Mouse (Mus musculus): ENCODE measurements around the gene Bcl9l.

Bcl9l gene

DNA sequence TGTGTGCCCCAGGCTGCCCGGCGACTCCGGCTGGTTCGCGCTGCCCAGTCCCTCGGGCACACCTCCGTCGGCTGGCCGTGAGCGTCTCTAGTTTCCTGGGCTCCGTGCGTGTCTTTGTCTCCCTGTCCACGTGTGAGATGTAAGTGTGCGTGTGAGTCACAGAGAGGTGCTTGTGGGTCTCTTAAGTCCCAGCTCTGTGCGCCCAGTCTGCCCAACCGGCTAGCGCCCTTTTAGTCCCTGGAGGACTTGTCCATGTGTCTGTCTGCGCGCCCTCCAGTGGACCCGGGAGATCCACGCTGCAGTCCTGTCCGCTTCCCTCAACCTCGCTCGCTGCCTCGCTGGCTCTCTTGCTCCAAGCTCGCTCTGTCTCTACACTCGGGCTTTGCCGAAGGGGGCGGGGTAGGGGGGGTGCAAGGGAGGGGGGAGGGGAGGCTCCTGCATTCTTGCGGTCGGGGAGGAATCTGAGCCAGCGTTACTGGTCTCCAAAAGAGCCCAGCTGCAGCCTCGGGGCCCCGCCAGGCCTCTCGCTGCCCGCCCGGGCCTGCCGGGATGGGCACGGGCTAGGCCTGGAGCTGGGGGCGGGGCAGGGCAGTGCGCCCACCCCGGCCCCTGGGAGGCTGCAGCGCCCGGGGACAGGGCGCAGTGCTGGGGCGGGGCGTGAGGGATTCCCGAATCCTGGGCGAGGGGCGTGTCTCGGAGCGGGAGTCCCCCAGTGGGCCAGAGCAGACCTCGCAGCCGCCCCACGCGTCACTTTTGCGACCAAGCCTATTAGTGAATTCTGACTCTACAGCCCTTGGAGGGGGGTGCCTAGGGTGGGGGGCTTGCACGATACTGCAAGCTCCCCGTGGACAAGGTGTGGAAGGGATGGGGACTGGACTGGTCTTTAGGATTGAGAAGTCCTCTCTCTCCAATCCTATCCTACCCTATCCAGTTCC is 16.1 kb downstream of the Bcl9l start:
- DNase-seq: peak; percentile 59

DNA sequence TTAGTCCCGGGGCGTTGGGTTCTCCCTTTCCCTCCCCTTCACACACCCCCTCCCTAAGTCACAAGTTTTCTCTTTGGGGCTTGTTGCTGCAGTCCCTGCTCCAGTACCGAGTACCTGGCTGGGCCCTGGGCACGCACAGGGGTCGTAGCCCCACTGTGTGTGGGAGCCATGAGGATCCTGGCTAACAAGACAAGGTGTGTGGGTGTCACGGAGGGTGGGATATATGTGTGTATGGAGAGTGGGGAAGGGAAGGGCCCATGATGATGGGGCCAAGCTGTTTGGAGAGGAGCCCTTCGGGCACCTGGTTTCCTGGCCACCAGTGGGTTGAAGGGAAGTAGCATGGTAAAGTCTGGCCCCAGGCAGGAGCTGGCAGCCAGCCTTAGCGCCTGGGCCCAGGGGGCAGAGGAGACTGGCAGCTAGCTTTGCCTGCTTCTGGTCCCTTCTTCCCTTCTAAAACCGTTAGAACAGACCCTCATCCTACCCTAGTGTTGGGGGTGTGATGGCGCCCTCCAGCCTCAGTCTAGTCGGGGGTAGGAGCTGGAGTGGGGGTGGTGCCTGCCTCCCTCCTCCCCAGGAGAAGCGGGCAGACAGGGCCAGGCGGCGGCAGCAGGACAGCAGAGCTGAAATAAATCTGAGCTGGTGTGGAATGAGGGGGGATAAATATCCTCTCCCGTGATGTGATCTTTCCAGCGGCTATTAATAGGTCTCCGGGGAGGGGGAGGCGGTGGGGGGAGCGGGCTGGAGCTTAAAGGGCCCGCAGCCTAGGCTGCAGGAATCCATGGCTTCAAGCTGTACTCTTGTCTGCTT is 16.9 kb downstream of the Bcl9l start:
- DNase-seq: no peak

DNA sequence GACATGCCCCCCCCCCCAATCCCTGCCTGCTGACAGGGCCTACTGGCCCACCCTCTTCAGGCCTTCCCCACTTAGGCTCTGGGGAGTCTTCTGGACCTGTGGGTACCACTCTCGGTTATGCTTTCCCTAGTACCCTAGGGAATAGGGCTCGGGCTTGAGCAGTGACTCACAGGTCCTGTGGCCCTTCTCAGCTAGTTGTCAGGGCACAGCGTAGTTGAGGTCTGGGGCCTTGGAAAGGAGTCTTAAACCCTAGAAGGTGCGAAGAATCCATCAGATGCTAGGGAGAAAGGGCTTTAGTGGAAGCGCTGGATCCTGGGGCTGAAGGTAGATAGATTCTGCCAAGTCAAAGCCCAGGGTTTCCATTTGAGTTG is 17.5 kb downstream of the Bcl9l start:
- no peak for DNase-seq

DNA sequence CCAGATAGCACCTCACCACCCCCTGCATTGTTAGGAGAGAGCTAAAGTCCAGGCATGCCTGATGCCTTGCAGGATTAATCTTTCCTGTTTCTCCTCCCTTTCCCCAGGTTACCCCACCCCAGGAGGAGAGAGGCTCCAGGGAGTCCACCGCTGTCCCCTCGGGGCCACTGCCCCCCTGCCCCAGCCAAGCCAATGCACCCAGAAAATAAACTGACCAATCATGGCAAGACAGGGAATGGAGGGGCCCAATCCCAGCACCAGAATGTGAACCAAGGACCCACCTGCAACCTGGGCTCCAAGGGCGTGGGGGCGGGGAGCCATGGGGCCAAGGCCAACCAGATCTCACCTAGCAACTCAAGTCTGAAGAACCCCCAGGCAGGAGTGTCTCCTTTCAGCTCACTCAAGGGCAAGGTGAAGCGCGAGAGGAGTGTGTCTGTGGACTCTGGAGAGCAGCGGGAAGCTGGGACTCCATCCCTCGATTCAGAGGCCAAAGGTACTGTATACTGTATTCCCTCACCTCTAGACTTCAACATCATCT is 18.1 kb downstream of the Bcl9l start:
- no peak for DNase-seq

DNA sequence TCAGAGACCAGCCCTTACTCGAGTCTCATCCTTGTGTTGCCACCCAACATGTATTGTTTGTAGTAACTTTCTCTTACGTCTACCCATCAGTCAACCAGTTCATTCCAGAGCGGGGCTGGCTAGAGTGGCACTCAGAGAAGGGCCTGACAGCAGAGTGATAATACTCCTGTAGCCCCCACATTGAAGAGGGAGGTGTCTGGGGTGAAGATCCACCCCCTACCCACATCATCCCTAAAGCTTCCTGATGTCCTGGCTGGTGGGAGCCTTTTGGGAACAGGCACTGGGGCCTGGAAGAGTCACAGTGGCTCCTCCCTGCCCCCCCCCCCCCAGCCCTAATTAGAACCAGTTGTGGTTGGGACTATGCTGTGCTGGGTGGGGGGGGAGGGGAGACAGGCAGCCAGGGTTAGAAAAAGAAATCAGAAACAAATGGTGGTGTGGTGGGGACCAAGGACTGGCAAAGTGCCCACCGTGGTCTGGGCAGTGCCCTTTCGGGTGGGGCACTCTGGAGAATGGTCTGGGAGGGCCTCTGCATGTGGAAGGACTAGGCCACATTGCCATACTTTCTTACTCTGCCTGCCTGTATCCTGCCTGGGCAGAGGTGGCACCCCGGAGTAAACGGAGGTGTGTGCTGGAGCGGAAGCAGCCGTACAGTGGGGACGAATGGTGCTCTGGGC is 18.7 kb downstream of the Bcl9l start:
- no peak for DNase-seq

DNA sequence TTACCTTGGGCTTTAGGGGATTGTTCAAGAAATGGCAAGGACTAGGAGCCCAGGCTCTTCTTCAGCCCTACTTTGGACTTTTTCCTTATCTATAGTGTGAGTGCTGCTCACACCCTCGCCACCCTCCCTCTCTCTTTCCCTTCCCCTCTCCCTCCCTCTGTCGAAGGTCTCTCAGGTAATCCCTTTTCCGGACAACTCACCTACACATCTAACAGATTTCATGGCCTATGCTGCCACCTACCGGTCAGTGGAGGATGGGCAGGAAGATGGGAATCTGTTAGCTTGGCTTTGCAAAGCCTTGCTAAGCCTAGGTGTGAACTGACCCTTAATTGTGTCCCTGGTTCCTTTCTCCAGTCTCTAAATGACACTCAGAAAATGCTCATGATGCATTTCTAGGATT is 19.4 kb downstream of the Bcl9l start:
- peak; percentile 72 for DNase-seq

DNA sequence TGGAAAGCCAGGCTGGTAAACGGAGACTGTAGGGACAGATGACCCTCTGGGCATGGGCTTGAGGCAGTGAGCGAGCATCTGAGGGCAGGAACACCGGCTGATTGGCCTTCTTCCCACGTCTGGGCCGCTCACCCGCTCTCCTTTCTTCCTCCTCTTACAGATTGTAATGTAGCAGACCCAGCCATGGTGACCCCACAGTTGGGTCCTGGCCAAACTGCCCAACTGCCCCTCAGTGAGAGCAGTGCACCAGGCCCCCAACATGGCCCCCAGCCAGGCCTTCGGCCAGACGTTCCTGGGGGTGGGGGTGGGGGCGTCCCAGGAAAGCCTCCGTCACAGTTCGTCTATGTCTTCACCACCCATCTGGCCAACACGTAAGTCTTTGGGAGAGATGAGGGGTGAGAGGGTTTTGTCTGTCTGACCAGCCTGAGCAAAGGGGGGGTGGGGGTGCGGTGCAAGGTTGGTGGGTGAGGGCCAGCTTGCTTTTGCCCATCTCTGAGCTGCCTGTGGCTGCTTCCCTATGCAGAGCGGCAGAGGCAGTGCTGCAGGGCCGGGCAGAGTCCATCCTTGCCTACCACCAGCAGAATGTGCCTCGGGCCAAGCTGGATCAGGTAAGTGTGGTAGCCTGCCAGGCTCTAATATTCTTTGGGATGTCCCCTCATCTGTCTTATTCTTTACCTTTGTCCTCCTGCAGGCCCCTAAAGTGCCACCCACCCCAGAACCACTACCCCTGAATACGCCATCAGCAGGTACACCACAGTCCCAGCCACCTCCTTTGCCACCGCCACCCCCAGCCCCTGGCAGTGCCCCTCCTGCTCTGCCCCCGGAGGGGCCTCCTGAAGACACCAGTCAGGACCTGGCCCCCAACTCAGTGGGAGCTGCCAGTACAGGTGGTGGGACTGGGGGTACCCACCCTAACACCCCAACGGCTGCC is 22.5 kb downstream of the Bcl9l start:
- DNase-seq: no peak

DNA sequence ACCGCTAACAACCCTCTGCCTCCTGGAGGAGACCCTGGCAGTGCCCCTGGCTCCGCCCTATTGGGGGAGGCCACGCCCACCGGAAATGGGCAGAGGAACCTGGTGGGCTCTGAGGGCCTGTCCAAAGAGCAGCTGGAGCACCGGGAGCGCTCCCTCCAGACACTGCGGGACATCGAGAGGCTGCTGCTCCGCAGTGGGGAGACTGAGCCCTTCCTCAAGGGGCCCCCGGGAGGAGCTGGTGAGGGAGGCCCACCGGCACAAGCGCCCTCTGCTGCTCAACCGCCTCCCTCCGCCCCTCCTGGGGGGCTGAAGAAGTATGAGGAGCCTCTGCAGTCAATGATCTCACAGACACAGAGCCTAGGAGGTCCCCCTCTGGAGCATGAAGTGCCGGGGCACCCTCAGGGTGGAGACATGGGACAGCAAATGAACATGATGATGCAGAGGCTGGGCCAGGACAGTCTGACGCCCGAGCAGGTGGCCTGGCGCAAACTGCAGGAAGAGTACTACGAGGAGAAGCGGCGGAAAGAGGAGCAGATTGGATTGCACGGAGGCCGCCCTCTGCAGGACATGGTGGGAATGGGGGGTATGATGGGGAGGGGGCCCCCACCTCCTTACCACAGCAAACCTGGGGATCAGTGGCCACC is 23.3 kb downstream of the Bcl9l start:
- no peak for DNase-seq

DNA sequence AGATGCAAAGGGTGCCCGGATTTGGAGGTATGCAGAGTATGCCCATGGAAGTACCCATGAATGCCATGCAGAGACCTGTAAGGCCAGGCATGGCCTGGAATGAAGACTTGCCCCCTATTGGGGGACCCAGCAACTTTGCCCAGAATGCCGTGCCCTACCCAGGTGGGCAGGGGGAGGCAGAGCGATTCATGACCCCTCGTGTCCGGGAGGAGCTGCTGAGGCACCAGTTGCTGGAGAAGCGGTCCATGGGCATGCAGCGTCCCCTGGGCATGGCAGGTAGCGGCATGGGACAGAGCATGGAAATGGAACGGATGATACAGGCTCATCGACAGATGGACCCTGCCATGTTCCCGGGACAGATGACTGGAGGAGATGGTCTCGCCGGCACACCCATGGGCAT is 23.9 kb downstream of the Bcl9l start:
- no peak for DNase-seq

DNA sequence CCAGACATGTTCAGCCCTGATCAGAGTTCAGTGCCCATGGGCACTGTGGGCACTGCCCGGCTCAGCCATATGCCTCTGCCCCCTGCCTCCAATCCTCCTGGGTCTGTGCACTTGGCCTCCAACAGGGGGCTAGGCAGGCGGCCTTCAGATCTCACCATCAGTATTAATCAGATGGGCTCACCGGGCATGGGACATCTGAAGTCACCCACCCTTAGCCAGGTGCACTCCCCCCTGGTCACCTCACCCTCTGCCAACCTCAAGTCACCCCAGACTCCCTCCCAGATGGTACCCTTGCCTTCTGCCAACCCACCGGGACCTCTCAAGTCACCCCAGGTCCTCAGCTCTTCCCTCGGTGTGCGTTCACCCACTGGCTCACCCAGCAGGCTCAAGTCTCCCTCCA is 24.7 kb downstream of the Bcl9l start:
- DNase-seq: no peak

DNA sequence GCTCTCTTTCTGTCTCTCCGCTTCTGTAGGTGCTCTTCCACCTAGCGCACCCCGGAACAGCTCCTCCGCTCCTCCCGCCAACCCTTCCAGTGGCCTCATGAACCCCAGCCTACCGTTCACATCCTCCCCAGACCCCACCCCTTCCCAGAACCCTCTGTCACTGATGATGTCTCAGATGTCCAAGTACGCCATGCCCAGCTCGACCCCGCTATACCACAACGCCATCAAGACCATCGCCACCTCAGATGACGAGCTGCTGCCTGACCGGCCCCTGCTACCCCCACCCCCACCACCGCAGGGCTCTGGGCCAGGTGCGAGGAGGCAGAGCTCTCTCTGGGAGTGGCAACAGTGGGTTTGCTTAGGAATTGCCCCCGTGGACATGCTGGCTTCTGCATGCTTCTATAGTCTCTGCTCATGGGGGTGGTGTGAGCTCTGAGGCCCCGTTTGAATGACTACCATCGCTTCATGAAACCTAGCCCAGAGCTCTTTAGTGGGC is 25.5 kb downstream of the Bcl9l start:
- no peak for DNase-seq

DNA sequence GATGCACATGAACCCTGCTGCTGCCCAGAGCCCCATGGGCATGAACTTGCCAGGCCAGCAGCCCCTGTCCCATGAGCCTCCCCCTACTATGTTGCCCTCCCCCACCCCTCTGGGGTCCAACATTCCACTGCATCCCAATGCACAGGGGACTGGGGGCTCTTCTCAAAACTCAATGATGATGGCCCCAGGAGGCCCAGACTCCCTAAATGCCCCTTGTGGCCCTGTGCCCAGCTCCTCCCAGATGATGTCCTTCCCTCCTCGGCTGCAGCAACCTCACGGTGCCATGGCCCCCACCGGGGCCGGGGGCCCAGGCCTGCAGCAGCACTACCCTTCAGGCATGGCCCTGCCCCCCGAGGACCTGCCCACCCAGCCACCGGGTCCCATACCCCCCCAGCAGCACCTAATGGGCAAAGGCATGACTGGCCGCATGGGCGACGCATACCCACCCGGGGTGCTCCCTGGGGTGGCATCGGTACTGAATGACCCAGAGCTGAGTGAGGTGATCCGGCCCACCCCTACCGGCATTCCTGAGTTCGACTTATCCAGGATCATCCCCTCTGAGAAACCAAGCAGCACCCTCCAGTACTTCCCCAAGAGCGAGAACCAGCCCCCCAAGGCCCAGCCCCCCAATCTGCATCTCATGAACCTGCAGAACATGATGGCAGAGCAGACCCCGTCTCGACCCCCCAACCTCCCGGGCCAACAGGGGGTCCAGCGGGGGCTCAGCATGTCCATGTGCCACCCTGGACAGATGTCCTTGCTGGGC is 26.3 kb downstream of the Bcl9l start:
- no peak for DNase-seq

DNA sequence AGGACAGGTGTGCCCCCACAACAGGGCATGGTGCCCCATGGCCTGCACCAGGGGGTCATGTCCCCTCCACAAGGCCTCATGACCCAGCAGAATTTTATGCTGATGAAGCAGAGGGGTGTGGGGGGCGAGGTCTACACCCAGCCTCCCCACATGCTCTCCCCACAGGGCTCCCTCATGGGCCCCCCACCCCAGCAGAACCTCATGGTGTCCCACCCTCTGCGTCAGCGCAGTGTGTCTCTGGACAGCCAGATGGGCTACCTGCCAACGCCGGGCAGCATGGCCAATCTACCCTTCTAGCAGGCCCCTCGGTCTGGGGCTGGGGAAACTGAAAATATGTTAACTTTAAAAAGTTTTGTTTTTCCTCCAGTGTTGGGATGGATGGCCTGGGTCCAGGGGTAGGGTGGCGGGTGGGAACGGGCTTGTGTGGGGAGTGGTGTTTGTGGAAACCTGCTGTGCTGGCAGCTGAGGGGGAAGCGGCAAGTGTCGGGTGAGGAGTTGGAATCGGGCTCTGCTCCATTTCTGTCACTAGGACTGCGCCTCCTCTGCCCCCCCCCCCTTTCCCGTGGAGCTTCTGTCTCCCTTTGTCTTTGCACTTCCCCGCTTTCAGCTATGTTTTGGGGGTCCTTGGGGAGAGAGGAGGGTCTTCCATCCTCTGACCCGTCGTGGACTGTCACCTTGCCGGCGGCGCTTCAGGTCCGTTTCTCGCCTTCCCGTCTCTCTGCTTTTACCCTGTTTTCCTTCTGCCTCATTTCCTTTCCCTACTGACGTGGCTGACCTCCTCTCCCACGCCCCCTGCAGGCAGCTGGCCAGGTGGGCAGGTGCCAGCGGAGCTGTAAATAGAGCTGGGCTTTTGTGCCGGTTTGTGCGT is 27.1 kb downstream of the Bcl9l start:
- peak; percentile 75 for DNase-seq

DNA sequence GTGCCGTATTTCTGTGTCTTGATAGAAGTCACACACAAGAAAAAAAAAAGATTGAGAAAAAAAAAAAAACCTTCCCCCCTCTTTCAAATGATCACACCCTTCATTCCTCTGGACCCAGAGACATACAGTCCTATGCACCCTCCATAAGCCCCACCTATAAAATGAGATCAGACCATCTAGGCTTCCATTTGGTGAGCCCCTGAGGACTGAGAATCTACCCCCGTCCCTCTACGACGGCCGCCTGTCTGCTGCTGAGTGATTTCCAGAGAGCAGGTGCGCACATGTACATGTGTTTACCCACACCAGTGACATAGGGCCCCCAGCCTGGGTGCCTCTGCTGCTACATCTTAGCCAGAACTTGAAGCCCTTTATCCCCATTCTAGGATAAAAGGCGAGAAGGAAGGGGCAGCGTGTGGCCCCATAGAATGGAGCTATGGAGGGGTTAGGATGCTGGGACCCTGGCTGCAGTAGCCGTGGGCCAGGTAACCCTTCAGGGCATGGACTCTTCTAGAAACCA is 27.8 kb downstream of the Bcl9l start:
- no peak for DNase-seq

DNA sequence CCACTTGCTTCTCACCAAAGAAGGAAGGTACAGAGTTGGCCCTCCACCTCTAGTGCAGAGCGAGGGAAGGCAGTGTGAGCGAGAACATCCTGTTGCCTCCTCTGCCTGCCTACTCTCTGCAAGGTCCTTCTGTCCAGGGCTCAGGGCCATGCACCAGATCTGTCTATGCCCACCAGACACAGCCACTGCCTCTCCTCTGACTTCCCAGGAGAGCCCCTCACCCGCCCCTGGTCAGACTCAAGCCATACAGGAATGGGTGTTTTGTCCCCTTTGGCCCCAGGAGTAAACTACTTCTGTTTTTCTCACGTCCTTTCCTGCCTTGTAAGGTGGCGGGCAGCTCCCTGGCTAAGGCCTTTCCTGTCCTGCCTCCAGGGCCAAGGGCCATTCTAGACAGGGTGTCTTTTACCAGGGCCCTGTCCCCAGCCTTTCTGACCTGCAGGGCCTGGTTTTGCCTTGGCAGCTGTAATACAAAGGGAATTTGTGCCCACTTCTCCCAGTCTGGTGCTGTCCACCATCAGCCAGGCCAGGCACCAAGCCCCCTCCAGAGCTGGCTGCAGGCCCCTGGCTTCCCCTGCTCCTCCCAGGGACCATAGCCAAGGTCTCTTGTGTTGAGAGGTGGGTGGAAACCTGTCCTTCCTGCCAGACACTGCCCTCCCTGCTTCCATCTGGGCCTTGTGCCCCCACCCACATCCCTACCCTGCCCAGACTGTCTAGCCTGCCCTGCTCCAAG is 28.4 kb downstream of the Bcl9l start:
- DNase-seq: peak; percentile 33

DNA sequence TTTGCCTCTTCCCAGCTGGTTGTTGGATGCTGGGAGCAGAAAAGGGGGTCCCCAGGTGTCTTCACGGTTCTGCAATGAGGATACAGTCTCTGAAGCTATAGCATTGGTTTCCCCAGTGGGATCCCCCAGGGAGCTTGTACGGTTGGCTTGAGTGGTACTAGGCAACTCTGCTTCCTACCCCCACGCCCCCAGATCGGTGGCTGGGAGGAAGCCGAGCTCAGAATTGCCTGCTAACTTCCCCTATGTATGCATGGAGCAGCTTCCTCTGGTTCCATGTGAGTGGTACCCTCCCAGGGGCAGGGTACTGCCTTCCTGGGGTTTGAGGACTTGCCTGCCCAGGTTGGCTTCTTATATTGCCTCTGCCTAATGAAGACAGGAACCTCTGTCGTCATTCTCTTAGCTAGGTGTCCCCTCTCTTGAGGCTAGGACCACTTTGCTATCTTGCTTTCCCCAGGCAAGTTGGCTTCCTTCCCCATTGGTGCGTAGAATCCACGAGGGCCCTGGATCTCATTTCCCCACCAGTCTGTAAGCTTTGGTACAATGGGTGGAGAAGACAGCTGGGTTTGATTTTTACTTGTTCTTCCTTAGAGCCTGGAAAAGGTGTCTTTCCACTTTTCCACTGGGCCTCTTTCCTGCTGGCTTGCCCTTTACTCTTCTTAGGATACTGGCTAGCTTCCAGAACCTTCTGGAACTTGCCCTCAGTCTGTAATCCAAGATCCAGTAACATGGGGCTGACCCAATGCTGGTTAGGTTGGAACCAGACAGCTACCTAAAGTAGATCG is 29.5 kb downstream of the Bcl9l start:
- DNase-seq: no peak

DNA sequence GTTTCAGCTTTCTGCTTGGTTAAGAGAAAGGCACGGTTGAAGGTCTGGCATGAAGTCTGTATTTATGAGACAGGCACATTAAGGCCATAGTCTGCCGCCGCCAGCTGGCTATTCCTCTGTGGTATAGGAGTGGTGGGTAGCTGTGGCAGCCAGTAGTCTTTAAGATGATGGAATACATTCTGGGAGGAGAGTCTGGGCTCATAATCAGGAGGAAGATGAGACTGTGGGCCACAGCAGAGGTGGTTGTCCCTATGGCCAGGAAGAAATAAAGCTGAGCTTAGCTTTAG is 30.0 kb downstream of the Bcl9l start:
- no peak for DNase-seq

DNA sequence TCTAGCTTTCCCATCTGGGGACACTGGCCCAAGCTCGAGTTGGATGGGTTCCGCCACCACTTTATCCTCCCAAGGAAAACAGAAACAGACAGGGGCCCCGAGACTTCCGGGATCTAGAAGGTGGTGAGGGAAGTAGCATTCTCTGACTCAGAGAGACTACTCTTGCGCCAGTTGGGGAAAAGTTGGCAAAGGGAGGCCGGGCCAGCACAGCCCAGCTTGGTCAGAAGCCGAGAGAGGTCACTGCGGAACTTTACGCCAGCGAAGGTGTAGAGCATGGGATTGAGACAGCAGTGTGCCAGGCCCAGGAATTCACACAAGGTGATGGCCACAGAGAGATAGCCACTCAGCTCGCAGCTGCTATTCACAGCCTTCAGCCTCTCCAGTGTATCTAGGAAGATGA is 30.5 kb downstream of the Bcl9l start:
- no peak for DNase-seq

Measured in right cerebral cortex, postnatal 25 days (tissue).